Mouse (Mus musculus) ES-Bruce4 (cell line): ENCODE measurements at regions not wholly inside any gene's neighbourhood (a gene's known extent, or its start where the extent isn't known, plus 50 kb on each side); places are given as distances from the start of the nearest gene placed in this dataset.

ENCODE experiments used
- CTCF ChIP-seq: IDR thresholded peaks from one replicate; pipeline ENCODE4 v1.8.1; 2011; ENCODE audit warnings: low read depth, low read length
- EP300 ChIP-seq: IDR thresholded peaks from 2 replicates; pipeline ENCODE4 v1.6.1; 2011; ENCODE audit warnings: low read depth, low read length; ENCODE audit not compliant: insufficient read depth
- POLR2A ChIP-seq: IDR thresholded peaks from one replicate; pipeline ENCODE4 v1.8.1; 2011; ENCODE audit warnings: low read length; ENCODE audit not compliant: insufficient read depth

- TF ChIP-seq EP300 (no peak), CTCF (no peak), POLR2A (no peak)
These were observed 76.4 kb downstream of the Cd83 start for GRCm38 (mm10) chr13:43860932-43861331.
